Mouse (Mus musculus): ENCODE results near the gene Dis3l2.

The Dis3l2 gene

GRCm38 (mm10) chr1:87070720-87071119 lies 367.1 kb downstream of the Dis3l2 start:
- peak; percentile 14 for DNase-seq (ENCODE audit: low read depth, low spot score)

- no peak for DNase-seq (ENCODE audit: low read depth, low spot score)
Measured at GRCm38 (mm10) chr1:87073776-87074175, 370.2 kb downstream of the Dis3l2 start.

- no peak for DNase-seq (ENCODE audit: low read depth, low spot score)
Measured at GRCm38 (mm10) chr1:87086196-87086595, 382.6 kb downstream of the Dis3l2 start.

- no peak for DNase-seq (ENCODE audit: low read depth, low spot score)
Measured at GRCm38 (mm10) chr1:87086964-87087363, 383.4 kb downstream of the Dis3l2 start.

GRCm38 (mm10) chr1:87089251-87089650 lies 385.6 kb downstream of the Dis3l2 start:
- DNase-seq (ENCODE audit: low read depth, low spot score), result no peak

- DNase-seq (ENCODE audit: low read depth, low spot score), result no peak
Measured at GRCm38 (mm10) chr1:87089828-87090227, 386.2 kb downstream of the Dis3l2 start, which contains the start of gene Alppl2. Gene Alppl2 (minus strand): TSS chr1:87089928.

- no peak for DNase-seq (ENCODE audit: low read depth, low spot score)
Measured at GRCm38 (mm10) chr1:87095642-87096041, 392.0 kb downstream of the Dis3l2 start.

GRCm38 (mm10) chr1:87098358-87098975 lies 394.9 kb downstream of the Dis3l2 start:
- DNase-seq (ENCODE audit: low read depth, low spot score), result peak; percentile 56

All from forelimb bud, embryonic 11.5 days (tissue).